Mouse (Mus musculus) kidney, embryonic 14.5 days (tissue): ENCODE results near the gene Atg4a-ps. TPM values are rescaled to one million over a fixed set of nuclear protein-coding genes. Genes with fewer than 3 reads are reported as not detected.

Experiments
- ATAC-seq: fragments of 200-750 bp; cut with Nextera tagmentation; 2 replicates; pipeline ENCODE4 v1.8.0; 2017; ENCODE audit warnings: moderate number of reproducible peaks, mild to moderate bottlenecking, moderate TSS enrichment, moderate library complexity; ENCODE audit not compliant: low FRiP score, low TSS enrichment
- H3K27ac ChIP-seq: fragments of 300-500 bp; sonication (generic); 2 replicates; pipeline ENCODE4 v1.5.1; 2014; ENCODE audit warnings: low read depth, mild to moderate bottlenecking, low read length, moderate library complexity, mixed read lengths
- H3K27me3 ChIP-seq: fragments of 300-500 bp; sonication (generic); 2 replicates; pipeline ENCODE4 v1.6.1; 2014; ENCODE audit warnings: mild to moderate bottlenecking, low read length; ENCODE audit not compliant: control insufficient read depth, insufficient read depth
- H3K36me3 ChIP-seq: fragments of 300-500 bp; sonication (generic); 2 replicates; pipeline ENCODE4 v1.6.1; 2014; ENCODE audit warnings: low read length, mixed read lengths; ENCODE audit not compliant: control insufficient read depth, insufficient read depth
- H3K4me1 ChIP-seq: fragments of 300-500 bp; sonication (generic); 2 replicates; pipeline ENCODE4 v1.6.1; 2014; ENCODE audit warnings: low read length, mixed read lengths; ENCODE audit not compliant: control insufficient read depth, insufficient read depth
- H3K4me2 ChIP-seq: fragments of 300-500 bp; sonication (generic); replicated peaks from 2 replicates; pipeline ENCODE4 v1.6.1; 2014; ENCODE audit warnings: low read depth, mild to moderate bottlenecking, low read length
- H3K4me3 ChIP-seq: fragments of 300-500 bp; sonication (generic); 2 replicates; pipeline ENCODE4 v1.5.1; 2014; ENCODE audit warnings: mild to moderate bottlenecking, low read length
- H3K9ac ChIP-seq: fragments of 300-500 bp; sonication (generic); 2 replicates; pipeline ENCODE4 v1.6.1; 2014; ENCODE audit warnings: low read depth, mild to moderate bottlenecking, low read length, moderate library complexity
- H3K9me3 ChIP-seq: fragments of 300-500 bp; sonication (generic); 2 replicates; pipeline ENCODE4 v1.6.1; 2016; ENCODE audit warnings: low read length; ENCODE audit not compliant: control insufficient read depth
- WGBS: fragments of 180-500 bp; shearing (Covaris S2); extraction: QIAGEN DNeasy Blood & Tissue Kit; methylation state at CpG from one replicate; pipeline ENCODE4 v1.1.7; 2014; 5-methylcytosine and 5-hydroxymethylcytosine counted together
- polyA plus RNA-seq: library from polyadenylated mRNA; unstranded; fragments of >200 nt; fragmentation: Nextera tagmentation; extraction: Ambion mirVana; gene quantifications from 2 replicates; pipeline ENCODE4 v1.2.1, GENCODE M21; 2014

Gene Atg4a-ps
- polyA plus RNA-seq, 1 experiment from 2014 or later: 0.19 TPM

DNA sequence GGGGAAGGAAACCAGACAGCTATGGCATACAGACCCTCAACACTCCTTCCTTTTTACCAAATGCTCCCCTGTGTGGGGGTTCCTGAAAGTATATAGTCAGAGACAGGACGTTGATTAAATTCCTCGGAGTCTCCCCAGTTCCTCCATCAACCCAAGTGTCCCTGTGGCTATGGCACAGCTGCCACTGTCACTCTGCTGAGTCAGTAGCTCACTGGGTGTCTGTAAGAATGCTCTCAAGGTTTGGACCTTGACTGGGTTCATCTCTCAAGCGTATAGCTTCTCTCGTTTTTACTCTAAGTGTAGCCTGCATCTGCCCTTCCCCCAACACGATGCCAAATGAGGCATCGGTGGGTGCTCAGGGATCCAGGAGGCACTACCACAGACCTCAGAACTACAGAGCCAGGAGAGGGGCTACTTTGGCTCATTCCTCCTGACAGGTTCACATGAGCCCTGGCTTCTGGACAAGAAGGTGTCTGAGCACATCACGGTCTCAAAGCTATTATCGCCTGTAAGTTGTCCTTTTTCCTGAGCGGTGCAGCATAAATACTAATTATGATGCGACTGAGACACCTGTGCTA is 21.9 kb downstream of the Atg4a-ps start:
- no peak for ATAC-seq
- no peak overlapping the region for H3K4me3 ChIP-seq
- H3K36me3 ChIP-seq: no peaks in the 10 kb centered on the region
- H3K4me2 ChIP-seq: no peak overlapping the region
- H3K4me1 ChIP-seq: no peaks in the 10 kb centered on the region
- 87% methylated on average over 10 of the region's 10 CpGs for WGBS
- H3K27ac ChIP-seq: no peak overlapping the region
- no peaks in the 10 kb centered on the region for H3K9me3 ChIP-seq
- H3K27me3 ChIP-seq: peaks cover 4% of the 10 kb centered on the region; the same call in 1 of the 2 replicates
- no peak overlapping the region for H3K9ac ChIP-seq

DNA sequence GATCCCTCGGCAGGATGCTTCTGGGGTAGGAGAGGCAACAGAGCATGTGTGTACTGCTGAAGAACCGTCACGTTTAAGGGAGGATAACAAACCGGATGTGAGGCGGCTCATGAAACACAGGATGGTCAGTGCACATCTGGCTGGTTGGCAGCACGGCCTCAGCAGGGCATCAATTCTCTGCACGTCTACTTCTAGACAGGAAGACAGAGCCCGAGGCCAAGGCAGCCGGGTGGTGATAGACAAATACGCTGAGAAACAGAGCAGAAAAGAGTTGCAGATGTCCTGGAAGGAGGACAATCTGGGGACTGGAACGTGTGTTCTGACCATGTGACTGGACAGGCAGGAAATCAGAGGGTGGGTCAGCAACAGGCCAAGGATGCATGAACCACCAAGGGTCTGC is 25.8 kb downstream of the Atg4a-ps start:
- ATAC-seq: no peak
- no peaks in the 10 kb centered on the region for H3K9me3 ChIP-seq
- H3K4me3 ChIP-seq: no peak overlapping the region
- H3K27ac ChIP-seq: no peak overlapping the region
- 64% methylated on average over 11 of the region's 11 CpGs for WGBS
- H3K4me2 ChIP-seq: no peak overlapping the region
- no peak overlapping the region for H3K9ac ChIP-seq
- H3K36me3 ChIP-seq: no peaks in the 10 kb centered on the region
- peaks cover 4% of the 10 kb centered on the region; the same call in 1 of the 2 replicates for H3K27me3 ChIP-seq
- H3K4me1 ChIP-seq: no peaks in the 10 kb centered on the region

DNA sequence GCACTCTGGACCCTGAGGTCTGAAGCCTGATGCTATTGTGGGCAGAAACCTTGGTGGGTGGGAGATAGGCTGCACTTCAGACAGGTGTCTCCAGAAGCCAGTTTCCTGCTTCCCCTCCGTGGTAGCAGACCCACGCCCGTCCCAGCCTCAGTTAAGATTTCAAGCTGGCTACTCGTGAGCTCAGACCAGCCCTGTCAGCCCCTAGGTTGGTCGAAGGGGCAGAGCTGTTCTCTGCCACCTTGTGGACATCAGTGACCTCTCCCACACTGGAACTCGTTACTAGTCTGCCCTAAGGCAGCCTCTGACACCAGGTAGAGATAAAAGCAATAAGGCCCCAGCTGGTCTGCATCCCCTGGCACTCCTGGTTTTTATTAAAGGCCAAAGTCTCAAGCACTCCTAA is 28.9 kb downstream of the Atg4a-ps start:
- H3K9me3 ChIP-seq: no peaks in the 10 kb centered on the region
- 28% methylated on average over 6 of the region's 6 CpGs for WGBS
- no peak overlapping the region for H3K4me3 ChIP-seq
- H3K9ac ChIP-seq: no peak overlapping the region
- H3K27ac ChIP-seq: no peak overlapping the region
- H3K4me1 ChIP-seq: no peaks in the 10 kb centered on the region
- no peaks in the 10 kb centered on the region for H3K36me3 ChIP-seq
- ATAC-seq: no peak
- peaks cover 4% of the 10 kb centered on the region; the same call in 1 of the 2 replicates for H3K27me3 ChIP-seq
- no peak overlapping the region for H3K4me2 ChIP-seq

DNA sequence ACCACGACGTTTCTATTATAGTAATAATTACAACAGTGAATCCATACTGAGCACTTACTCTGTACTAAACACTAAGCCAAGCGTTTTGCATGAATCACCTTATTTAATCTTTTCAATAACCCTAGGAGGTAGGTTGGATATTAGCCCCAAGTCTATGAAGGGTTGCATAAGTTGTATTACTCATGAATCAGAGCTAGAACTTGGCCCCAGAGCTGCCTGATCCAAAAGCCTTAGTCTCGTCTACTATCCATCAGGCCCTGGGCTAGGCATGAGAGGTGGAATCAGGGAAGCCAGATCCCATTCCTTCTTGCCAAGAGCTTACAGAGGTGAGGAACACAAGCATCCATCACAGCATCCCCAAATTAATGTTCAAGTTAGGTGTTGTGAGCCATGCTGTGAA is 30.2 kb downstream of the Atg4a-ps start:
- H3K36me3 ChIP-seq: no peaks in the 10 kb centered on the region
- H3K9me3 ChIP-seq: no peaks in the 10 kb centered on the region
- no peaks in the 10 kb centered on the region for H3K4me1 ChIP-seq
- H3K4me3 ChIP-seq: no peak overlapping the region
- no peak overlapping the region for H3K27ac ChIP-seq
- no peak overlapping the region for H3K4me2 ChIP-seq
- ATAC-seq: no peak
- no peak overlapping the region for H3K9ac ChIP-seq
- H3K27me3 ChIP-seq: no peaks in the 10 kb centered on the region
- WGBS: 85% methylated on average over 4 of the region's 4 CpGs

DNA sequence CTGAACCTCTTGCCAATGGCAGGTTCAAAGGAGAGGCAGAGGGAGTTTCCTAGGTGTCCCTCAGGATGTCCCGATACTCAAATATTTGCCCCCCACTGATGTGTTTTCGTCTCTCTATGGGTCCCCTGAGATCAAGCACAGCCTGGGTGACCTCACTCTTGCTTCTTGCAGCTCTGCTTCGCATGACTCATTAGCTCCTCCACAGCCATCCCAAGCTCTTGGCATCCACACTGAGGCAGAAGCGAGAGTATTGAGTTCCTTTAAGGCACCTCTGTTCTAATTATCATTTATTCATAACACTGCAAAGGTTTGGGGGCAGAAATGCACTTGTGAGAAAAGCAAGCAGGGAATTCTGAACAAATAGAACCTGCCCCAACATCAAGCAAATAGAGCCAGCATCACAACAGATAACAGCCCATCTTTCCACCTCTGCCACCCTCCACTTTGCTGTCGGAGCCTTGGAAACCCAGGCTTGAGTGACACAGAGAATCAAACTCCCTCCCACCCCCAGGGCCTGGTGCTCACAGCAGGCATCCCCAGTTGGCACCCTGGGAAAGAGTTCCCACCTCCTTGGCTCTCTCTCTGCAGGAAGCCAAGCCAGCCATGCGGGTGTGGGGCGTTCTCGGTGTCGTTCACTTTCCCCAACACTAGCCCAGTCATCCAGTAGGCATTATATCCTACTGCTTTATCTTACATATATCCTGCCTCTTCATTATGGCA is 33.1 kb downstream of the Atg4a-ps start:
- Histone ChIP-seq H3K27ac (no peak overlapping the region), H3K4me3 (no peak overlapping the region), H3K27me3 (no peaks in the 10 kb centered on the region), H3K36me3 (no peaks in the 10 kb centered on the region), H3K4me2 (no peak overlapping the region), H3K9me3 (no peaks in the 10 kb centered on the region), H3K9ac (no peak overlapping the region), H3K4me1 (no peaks in the 10 kb centered on the region)
- WGBS: 75% methylated on average over 9 of the region's 9 CpGs
- ATAC-seq: no peak

DNA sequence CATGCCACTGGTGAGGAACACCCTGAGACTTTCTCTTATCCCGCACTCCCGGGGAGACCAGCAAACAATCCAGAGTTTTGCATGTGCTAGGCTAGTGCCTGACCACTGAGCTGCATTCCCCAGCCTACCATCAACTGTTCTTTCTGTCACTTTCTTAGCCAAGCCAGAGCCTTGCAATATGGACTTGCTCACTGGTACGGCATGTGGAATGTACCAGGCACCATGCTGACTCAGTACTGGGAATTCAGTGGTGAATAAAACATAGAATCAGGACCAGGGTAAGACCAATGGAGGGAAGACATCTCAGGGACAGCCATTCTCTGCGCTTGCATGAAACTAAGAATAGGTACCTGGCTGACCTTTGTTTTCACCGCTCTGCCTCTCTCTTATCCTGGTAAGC is 35.6 kb downstream of the Atg4a-ps start:
- no peaks in the 10 kb centered on the region for H3K9me3 ChIP-seq
- WGBS: 88% methylated on average over 5 of the region's 5 CpGs
- H3K4me3 ChIP-seq: no peak overlapping the region
- ATAC-seq: no peak
- H3K27ac ChIP-seq: no peak overlapping the region
- H3K4me1 ChIP-seq: no peaks in the 10 kb centered on the region
- no peak overlapping the region for H3K4me2 ChIP-seq
- no peaks in the 10 kb centered on the region for H3K36me3 ChIP-seq
- H3K27me3 ChIP-seq: no peaks in the 10 kb centered on the region
- H3K9ac ChIP-seq: no peak overlapping the region

DNA sequence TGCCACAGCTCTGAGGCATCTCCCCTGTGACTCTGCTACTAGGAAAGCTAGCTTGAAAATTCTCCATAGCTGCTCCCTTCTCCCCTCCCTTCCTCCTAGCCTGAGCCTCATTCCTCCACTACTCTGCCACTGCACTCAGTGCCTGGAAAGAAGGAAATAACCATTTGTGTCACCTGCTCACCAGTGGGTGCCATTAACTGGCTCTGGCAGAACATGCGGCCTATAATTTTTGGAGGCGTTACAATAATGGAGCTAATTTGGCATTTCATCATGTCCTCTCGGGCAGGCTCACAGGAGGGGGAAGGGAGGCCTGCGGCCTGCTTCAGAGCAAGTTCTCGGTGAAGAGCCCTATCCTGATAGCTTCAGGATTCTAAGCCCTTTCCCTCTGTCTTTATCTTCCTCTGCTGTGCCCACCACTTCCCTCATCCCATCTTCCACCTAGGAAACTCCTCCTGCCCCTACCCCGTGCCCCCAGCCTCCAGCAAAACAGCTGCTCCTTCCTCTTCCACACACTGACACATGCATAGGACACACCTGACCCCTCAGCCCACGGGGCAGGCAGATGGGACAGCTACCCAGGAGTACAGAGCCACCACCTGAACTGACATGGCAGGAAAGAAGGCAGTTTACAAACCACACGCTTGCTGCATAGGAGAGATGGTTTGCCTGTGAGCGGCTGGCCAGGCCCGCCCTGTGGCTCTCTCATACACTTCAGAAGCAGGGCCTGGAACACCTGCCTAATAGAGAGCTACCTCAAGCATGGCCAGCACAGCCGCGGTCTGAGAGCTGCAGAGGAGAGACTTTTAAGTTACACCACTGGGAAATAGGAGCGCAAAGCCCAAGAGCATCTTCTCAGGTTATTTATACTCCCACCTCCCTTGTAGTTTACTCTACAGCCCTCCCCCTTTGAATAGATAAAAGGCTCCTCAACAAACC is 38.9 kb downstream of the Atg4a-ps start:
- Histone ChIP-seq H3K36me3 (no peaks in the 10 kb centered on the region), H3K4me2 (no peak overlapping the region), H3K27ac (no peak overlapping the region), H3K9me3 (no peaks in the 10 kb centered on the region), H3K4me3 (no peak overlapping the region), H3K27me3 (no peaks in the 10 kb centered on the region), H3K9ac (no peak overlapping the region), H3K4me1 (no peaks in the 10 kb centered on the region)
- no peak for ATAC-seq
- WGBS: 75% methylated on average over 13 of the region's 13 CpGs

DNA sequence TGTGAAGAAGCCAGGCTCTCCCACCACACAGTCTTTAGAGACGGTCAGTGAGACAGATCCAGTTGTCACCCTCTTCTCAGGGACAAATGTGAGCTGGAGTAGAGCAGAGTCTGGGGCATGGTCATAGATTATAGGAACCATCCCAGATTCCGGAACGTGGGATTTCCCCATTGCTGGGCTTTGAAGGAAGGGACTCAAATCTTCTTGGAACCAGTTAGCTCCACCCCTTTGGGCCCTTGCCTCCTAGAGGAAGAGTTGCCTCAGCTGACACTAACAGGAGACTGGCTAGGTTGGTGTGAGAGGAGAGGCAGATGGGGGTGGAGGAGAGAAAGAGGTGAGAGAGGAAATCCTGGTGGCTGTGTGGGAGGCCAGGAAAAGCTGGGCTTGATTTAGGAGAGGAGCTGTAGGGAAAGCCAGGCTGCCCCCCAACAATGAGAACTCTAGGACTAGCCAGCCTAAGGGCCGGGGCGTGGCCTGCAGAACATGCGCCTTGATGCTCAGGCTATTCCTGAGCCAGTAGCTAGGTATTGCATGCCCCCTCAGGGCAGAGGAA is 39.7 kb downstream of the Atg4a-ps start:
- Histone ChIP-seq H3K4me3 (no peak overlapping the region), H3K27me3 (no peaks in the 10 kb centered on the region), H3K9me3 (no peaks in the 10 kb centered on the region), H3K36me3 (no peaks in the 10 kb centered on the region), H3K4me2 (no peak overlapping the region), H3K4me1 (no peaks in the 10 kb centered on the region; the same call in 1 of the 2 replicates), H3K9ac (no peak overlapping the region), H3K27ac (no peak overlapping the region)
- WGBS: 84% methylated on average over 6 of the region's 6 CpGs
- no peak for ATAC-seq
